Mouse (Mus musculus) cerebellum, postnatal 10 days (tissue): Measurements from ENCODE around the gene Ccr6.

Source experiments
- DNase-seq, 2 experiments: peaks; one replicate each; pipeline ENCODE4 v3.0.0; 2021; ENCODE audit warnings: mixed read lengths in 2 of 2

The Ccr6 gene

DNA sequence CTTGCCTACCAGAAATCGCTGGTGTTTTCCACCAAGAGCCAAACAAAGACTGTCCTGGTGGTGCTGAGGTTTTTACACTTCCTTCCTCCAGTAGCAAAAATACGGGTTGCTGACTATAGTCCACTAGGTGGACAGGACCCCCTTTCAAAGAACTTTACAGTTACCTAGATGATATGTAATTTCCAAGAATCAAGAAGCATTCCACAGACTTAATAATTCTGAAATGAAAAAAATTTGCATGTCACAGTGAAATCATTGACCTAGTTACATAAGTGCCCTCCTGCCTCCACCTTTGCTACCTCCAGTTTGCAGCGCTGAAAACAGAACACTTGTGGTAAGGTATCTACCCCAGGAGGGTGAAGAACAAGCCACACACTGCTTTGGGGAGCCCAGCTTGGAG is at the start of gene Ccr6:
TSS of gene Ccr6 (plus strand) at position 301 of the 400 bp plus-strand sequence.
- DNase-seq = no peak

- DNase-seq = no peak
These were observed 42.2 kb upstream of the Ccr6 start for GRCm38 (mm10) chr17:8193678-8194077.

GRCm38 (mm10) chr17:8195685-8196376 is 40.0 kb upstream of the Ccr6 start:
- DNase-seq = no peak

DNA sequence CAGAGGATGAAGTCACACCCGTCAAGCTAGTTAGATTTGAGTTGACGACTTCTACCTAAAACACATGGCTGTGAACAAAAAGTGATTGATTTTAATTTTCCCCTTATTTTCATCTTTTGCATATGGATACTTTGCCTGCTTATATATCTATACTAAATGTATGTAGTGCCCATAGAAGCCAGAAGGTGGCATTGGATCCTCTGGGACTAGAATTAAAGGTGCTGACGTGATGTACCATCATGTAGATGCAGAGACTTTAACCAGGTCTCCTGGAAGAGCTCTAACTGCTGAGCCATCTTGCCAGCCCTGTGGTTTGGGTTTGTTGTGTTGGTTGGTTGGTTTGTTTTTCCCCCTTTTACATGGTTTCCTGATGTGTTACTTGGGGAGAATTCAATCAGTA is 38.2 kb upstream of the Ccr6 start:
- DNase-seq = peak in 1 of 2 experiments; percentile 15

DNA sequence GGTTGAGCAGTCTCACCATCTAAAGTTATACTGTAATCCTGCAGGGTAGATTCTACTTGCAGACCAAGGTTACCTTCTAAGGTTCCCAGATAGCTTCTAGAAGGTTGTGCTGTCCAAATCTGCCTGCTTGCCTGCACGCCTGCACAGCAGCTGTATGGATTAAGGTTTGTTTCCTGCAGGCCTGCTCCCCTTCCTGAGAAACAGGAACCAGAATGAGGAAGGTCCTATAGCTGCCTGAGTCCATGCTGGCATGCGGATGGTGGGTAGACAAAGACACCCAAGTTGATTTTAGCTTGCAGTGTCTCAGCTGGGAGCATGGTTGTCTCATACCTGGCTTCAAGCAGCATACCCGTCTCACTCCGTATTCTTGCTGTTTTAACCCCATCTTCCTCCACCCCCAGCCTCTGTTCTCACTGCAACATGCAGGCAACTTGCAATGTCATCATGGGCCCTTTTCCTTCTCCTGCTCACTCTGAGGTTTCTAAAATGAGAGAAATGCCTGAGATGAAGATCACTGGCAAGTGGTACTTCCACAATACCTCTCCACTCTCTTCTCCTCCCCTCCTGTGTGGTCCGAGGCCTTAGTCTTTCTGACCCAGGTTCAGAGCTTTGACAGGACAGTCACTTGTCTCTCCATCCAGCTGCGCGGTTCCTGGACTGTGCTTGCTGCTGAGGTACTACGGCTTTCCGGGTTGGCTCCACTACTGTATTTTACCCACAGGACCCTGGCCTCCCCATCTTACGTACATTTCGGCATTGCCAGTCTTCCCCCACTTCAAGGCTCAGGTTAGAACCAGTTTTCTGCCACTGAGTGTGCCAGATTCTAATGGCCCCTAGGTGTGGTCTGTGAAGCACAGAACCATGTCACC is 36.5 kb upstream of the Ccr6 start:
- DNase-seq = no peak

DNA sequence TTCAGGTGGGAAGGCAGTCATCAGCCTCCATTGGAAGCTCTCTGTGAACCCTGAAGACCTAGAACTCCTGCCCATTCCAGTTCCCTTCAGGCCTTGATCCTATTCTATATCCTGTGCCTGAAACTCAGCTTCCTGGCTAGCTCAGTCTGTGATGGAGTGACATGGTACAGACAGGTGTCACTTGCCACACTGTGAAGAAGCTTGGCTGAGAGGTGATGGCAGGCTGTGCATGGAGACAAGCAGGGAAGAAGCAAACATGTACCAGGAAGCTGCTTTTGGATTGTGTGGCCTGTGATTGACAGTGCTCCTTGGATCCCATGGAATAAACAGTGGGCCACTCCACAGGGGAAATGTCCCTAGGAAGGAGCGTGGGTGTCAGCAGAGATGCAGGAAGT is 35.9 kb upstream of the Ccr6 start:
- no peak for DNase-seq

GRCm38 (mm10) chr17:8203487-8203886 is 32.4 kb upstream of the Ccr6 start:
- no peak for DNase-seq

DNA sequence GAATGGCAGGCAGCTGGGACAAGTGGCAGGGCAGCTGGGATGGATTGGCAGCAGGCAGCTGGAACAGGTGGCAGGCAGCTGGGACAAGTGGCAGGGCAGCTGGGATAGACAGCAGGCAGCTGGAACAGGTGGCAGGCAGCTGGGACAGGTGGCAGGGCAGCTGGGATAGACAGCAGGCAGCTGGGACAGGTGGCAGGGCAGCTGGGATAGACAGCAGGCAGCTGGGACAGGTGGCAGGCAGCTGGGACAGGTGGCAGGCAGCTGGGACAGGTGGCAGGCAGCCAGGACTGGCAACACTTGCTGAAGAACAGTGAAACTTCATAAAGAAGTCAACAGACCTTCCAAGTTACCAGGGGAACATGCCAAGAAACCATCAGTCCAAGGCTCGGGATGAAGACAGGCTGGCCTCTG is 30.6 kb upstream of the Ccr6 start:
- peak; percentile 26 to 33 for DNase-seq

- no peak for DNase-seq
These were observed 29.2 kb upstream of the Ccr6 start for GRCm38 (mm10) chr17:8206691-8207090.

DNA sequence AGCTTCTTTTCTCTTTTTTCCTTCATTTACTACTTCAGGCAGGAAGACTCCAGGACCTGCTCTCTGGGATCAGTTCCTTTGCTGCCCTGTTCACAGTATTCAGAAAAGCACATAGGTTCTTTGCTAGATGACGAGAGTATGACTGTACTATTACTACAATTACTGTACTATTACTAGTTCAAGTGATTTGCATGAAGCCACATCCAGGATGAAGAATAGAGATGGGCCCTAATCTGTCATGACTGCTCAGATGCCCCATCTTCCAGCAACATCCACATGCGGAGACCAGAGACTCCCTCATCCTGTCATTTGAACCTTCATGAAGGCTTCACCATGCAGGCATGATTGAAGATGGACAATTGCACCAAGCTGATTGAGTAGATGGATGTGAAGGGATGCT is 26.1 kb upstream of the Ccr6 start:
- no peak for DNase-seq

DNA sequence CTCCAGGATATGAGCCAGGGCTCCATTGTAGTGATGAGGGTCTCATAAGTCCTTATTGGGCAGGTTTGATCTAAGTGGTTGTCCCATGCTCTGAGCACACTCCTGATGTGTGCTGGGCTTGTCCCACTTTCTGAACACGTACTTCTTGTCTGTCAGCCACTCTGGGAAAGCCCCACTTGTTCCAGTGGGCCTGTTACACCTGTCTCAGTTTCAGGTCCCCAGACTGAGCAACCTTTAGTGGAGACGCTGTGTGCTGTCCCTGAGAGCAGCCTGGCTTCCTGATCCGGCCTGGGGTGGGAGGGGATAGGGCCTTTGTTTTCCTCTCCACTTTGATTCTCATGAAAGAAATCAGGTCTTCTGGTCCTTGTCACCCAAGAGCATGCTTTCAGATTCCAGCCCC is 25.7 kb upstream of the Ccr6 start:
- DNase-seq = no peak

- DNase-seq = no peak
These were observed 25.2 kb upstream of the Ccr6 start for GRCm38 (mm10) chr17:8210675-8211074.

- no peak for DNase-seq
These were observed 24.4 kb upstream of the Ccr6 start for GRCm38 (mm10) chr17:8211399-8211798.

GRCm38 (mm10) chr17:8214369-8214768 is 21.5 kb upstream of the Ccr6 start:
- DNase-seq = no peak

DNA sequence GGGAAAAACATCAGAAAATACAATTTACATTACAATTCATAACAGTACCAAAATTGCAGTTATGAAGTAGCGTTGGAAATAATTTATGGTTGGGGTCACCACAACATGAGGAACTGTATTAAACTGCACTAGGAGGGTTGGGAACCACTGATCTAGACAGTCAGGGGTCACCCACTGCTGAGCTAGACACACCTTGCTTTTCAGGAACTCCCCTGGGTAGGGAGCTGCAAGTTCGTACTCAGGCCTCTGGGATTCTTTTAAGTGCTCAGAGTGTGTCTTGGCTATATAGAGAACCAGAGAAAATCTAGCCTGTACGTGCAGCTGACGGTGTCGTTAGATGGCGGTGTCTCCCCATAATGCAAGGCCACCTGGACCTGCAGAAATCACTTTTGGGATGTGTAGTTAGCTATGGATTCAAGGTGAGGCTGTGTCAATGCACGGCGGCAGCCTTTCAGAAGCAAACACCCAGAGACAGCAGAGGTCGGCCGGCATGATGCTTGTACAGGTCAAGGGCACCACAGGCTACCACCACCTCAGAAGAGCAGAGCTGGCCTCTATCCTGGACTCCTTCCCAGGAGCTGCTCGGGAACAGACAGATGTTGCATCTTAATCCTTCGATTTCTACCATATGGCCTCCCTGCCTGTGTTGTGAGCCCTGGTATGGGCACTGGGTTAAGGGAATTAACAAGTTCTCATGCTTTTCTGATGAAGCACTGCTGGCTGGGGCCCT is 20.7 kb upstream of the Ccr6 start:
- DNase-seq = peak; percentile 20 to 22

- DNase-seq = peak; percentile 34 to 40
These were observed 12.6 kb upstream of the Ccr6 start for GRCm38 (mm10) chr17:8223225-8223624.

- no peak for DNase-seq
These were observed 11.8 kb upstream of the Ccr6 start for GRCm38 (mm10) chr17:8224072-8224471.

- no peak for DNase-seq
These were observed 10.7 kb upstream of the Ccr6 start for GRCm38 (mm10) chr17:8225166-8225565.

DNA sequence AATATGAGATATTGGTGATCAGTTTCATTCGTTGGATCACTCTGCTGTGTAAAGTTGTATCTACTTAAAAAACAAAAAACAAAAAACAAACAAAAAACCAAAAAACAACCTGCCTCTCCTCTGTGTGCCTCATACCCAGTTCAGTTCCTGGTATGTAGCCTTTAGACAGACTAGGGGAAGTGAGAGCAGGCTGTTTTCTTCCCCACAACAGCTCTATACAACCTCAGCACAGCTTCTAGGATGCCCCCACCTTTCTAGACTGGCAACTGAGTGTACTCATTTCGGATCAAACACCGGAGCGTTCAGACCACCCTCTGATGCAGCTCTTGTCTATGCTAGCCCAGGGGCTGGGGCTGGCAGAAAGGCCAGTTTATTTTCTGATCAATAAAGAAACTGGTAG is 10.1 kb upstream of the Ccr6 start:
- DNase-seq = no peak

GRCm38 (mm10) chr17:8228622-8229021 is 7.2 kb upstream of the Ccr6 start:
- no peak for DNase-seq

GRCm38 (mm10) chr17:8229607-8230006 is 6.2 kb upstream of the Ccr6 start:
- DNase-seq = no peak

DNA sequence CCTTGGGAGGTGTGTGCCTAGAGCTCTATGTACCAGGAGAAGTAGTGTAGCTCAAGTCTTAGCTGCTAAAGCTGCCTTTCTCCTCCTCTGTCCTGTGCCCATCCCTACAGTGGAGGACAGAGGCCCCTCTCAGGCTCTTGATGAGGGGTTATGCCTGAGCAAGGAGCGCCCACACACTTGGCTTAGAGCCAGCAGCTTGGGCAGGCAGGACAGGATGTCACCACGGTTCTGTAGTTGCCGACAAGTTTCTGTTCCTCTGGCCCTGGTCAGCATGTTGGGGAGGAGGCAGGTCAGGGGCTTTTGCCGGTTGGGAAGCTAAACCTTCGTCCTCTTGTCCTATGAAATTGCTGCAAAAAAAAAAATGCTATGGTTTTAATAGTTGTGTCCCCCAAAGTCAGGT is 3.8 kb upstream of the Ccr6 start:
- peak; percentile 49 to 50 for DNase-seq

- DNase-seq = no peak
These were observed 2.1 kb upstream of the Ccr6 start for GRCm38 (mm10) chr17:8233618-8234214.
